In the genomic region with DNA sequence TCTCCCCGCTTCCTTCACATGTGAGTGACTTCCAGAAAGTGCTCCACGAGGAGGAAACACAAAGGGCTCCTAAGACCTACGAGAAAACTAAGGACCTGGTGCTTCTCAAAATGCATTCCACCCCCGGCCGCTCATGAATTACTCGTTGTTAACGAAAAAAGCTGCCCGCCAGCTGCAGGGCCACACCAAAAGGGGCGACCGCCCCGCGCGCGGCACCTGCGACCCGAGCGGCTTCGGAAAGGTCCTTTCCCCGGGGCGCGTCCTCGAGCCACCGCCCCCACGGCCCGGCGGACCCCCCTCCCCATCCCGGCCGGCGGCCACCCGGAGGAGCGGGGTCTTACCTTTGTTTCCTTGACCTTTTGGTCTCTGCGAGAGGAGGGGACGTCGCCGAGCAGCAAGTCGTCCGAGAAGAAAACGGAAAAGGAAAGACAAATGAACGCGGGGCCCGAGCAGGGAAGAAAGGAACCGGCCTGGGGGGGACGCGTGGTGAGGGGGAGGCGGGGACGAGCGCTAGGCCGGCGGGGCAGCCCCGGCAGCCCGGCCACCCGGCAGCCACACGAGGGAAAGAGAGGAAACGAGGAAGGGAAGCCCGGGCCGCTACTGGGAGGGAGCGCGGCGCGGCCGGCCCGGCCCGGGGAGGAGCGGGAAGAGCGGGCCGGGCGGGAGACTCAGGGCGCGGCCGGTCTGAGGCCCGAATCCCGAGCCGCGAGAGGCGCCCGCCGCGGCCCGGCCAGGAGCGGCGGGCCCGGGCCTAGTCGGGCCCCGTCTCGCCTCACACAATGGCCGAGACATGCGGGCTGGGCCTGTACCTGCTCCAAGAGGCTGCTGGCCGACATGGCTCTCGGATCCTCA, we compare ENCODE assay signal across 8 mouse cellular contexts. TPM values are rescaled to one million over a fixed set of nuclear protein-coding genes. Genes with fewer than 3 reads are reported as not detected.
DNase-seq lines count a peak whose midpoint lies in the region; ATAC-seq and TF ChIP-seq lines count a peak whose summit lies in the region.

No protein-coding gene starts in this region.

- H3ac ChIP-seq in C2C12 (ENCODE audit: control insufficient read depth, insufficient read length, low read depth) = peak overlapping the region; percentile 84

- H3K27me3 ChIP-seq in C2C12 (ENCODE audit: control insufficient read depth, insufficient read depth, insufficient read length) = no peaks in the 10 kb centered on the region
- H3K27me3 ChIP-seq in embryonic facial prominence, embryonic 11.5 days (ENCODE audit: control insufficient read depth, insufficient read depth, low read length) = no peaks in the 10 kb centered on the region
- no peaks in the 10 kb centered on the region for H3K27me3 ChIP-seq in heart, embryonic 12.5 days (replicated peaks)
- no peaks in the 10 kb centered on the region for H3K27me3 ChIP-seq in midbrain, embryonic 11.5 days (ENCODE audit: control insufficient read depth, insufficient read depth, low read length)

- peak; percentile 5 for DNase-seq in T-cell, adult 2 months (ENCODE audit: low spot score)
- peak; percentile 44 for DNase-seq in embryonic facial prominence, embryonic 11.5 days (ENCODE audit: low spot score)
- peak; percentile 53 for DNase-seq in kidney, postnatal 10 days
- peak; percentile 93 for DNase-seq in midbrain, embryonic 11.5 days (ENCODE audit: low spot score, missing footprints)
- DNase-seq in spleen, postnatal 4 days (ENCODE audit: low spot score in 2 of 2) = peak; percentile 49 to 79
- no peak for DNase-seq in layer of hippocampus, postnatal 14 days (ENCODE audit: low spot score in 2 of 2)

- H3K79me3 ChIP-seq in C2C12 (ENCODE audit: low read depth) = peaks cover 52% of the 10 kb centered on the region

- H3K9ac ChIP-seq in embryonic facial prominence, embryonic 11.5 days (replicated peaks; ENCODE audit: low read length) = peak overlapping the region; percentile 99
- peak overlapping the region; percentile 99 for H3K9ac ChIP-seq in heart, embryonic 12.5 days
- H3K9ac ChIP-seq in midbrain, embryonic 11.5 days (ENCODE audit: low read length) = peak overlapping the region; percentile 100

- peak; percentile 84 for ATAC-seq in embryonic facial prominence, embryonic 11.5 days (replicated peaks; ENCODE audit: insufficient number of reproducible peaks, low FRiP score, low TSS enrichment, low read depth)
- ATAC-seq in heart, embryonic 12.5 days (ENCODE audit: insufficient number of reproducible peaks, low FRiP score) = peak; percentile 77
- peak; percentile 89 for ATAC-seq in midbrain, embryonic 11.5 days (ENCODE audit: low FRiP score)

- H3K36me3 ChIP-seq in C2C12 (ENCODE audit: control insufficient read depth, insufficient read depth) = peaks cover 39% of the 10 kb centered on the region
- H3K36me3 ChIP-seq in embryonic facial prominence, embryonic 11.5 days (replicated peaks; ENCODE audit: control insufficient read depth, insufficient read depth, low read depth, low read length) = peaks cover 3% of the 10 kb centered on the region; the same call in 1 of the 2 replicates
- H3K36me3 ChIP-seq in heart, embryonic 12.5 days = peaks cover 31% of the 10 kb centered on the region
- peaks cover 9% of the 10 kb centered on the region; the same call in 1 of the 2 replicates for H3K36me3 ChIP-seq in midbrain, embryonic 11.5 days (ENCODE audit: control insufficient read depth, insufficient read depth, low read length)

- H3K4me2 ChIP-seq in embryonic facial prominence, embryonic 11.5 days (ENCODE audit: low read depth, low read length) = peak overlapping the region; percentile 78
- H3K4me2 ChIP-seq in heart, embryonic 12.5 days = peak overlapping the region; percentile 90
- H3K4me2 ChIP-seq in midbrain, embryonic 11.5 days = peak overlapping the region; percentile 89

- H3K27ac ChIP-seq in embryonic facial prominence, embryonic 11.5 days (replicated peaks; ENCODE audit: low read depth, low read length) = peak overlapping the region; percentile 89
- H3K27ac ChIP-seq in heart, embryonic 12.5 days (ENCODE audit: poor library complexity, severe bottlenecking) = peak overlapping the region; percentile 93
- H3K27ac ChIP-seq in midbrain, embryonic 11.5 days (ENCODE audit: low read depth, low read length) = peak overlapping the region; percentile 87

- H3K9me3 ChIP-seq in embryonic facial prominence, embryonic 11.5 days (replicated peaks; ENCODE audit: control insufficient read depth, low read length) = no peaks in the 10 kb centered on the region
- H3K9me3 ChIP-seq in heart, embryonic 12.5 days (replicated peaks) = no peaks in the 10 kb centered on the region
- no peaks in the 10 kb centered on the region for H3K9me3 ChIP-seq in midbrain, embryonic 11.5 days (ENCODE audit: control insufficient read depth, low read length)

- under 1% methylated on average over 57 of the region's 89 CpGs for WGBS in embryonic facial prominence, embryonic 11.5 days
- under 1% methylated on average over 88 of the region's 89 CpGs for WGBS in heart, embryonic 12.5 days
- WGBS in midbrain, embryonic 11.5 days = under 1% methylated on average over 77 of the region's 89 CpGs

- no peak for TF ChIP-seq CTCF in C2C12 (IDR thresholded peaks at IDR 0.05; ENCODE audit: control insufficient read depth, insufficient read depth, insufficient read length)

- no peaks in the 10 kb centered on the region for H3K4me1 ChIP-seq in embryonic facial prominence, embryonic 11.5 days (ENCODE audit: control insufficient read depth, insufficient read depth, low read length)
- peaks cover 18% of the 10 kb centered on the region for H3K4me1 ChIP-seq in heart, embryonic 12.5 days (replicated peaks)
- H3K4me1 ChIP-seq in midbrain, embryonic 11.5 days (ENCODE audit: control insufficient read depth, insufficient read depth, low read length) = peaks cover 13% of the 10 kb centered on the region

- H3K4me3 ChIP-seq in C2C12 (ENCODE audit: insufficient read depth, poor library complexity, severe bottlenecking) = peak overlapping the region; percentile 92
- H3K4me3 ChIP-seq in embryonic facial prominence, embryonic 11.5 days (ENCODE audit: low read depth, low read length) = peak overlapping the region; percentile 96
- H3K4me3 ChIP-seq in heart, embryonic 12.5 days = peak overlapping the region; percentile 96
- peak overlapping the region; percentile 100 for H3K4me3 ChIP-seq in midbrain, embryonic 11.5 days (ENCODE audit: low read depth, low read length)

- peaks cover 56% of the 10 kb centered on the region for H3K79me2 ChIP-seq in C2C12 (ENCODE audit: control insufficient read depth, insufficient read depth)

TF ChIP-seq in C2C12, 6 proteins besides CTCF, POLR2A, EP300 and RAD21:
- TF ChIP-seq USF1 (IDR thresholded peaks at IDR 0.05; ENCODE audit: low read depth) (no peak), MAX (IDR thresholded peaks at IDR 0.05) (no peak), MYOD1 (IDR thresholded peaks at IDR 0.05; ENCODE audit: control insufficient read depth, insufficient read length, low read depth) (no peak), MYOG (IDR thresholded peaks at IDR 0.05; ENCODE audit: control insufficient read depth, extremely low read depth, insufficient read length) (no peak), CEBPB (IDR thresholded peaks at IDR 0.05; ENCODE audit: low read depth) (no peak), FOSL1 (IDR thresholded peaks at IDR 0.05; ENCODE audit: insufficient read depth, low read length, poor library complexity, severe bottlenecking) (no peak)

RNA-seq across cellular contexts. Expression of a gene that starts 0.8 kb away (rescaled TPM):
- 24.5 TPM for polyA plus RNA-seq in C2C12 (2012; fragmentation: generic; extraction: Trizol)
- 159 and 173 TPM in 2 replicates for polyA plus RNA-seq in embryonic facial prominence, embryonic 11.5 days (2014; fragmentation: Nextera tagmentation; extraction: Ambion mirVana)
- polyA plus RNA-seq in heart, embryonic 12.5 days (2016; fragmentation: Nextera tagmentation; extraction: Ambion mirVana) = 77.1 and 80.1 TPM in 2 replicates
- polyA plus RNA-seq in midbrain, embryonic 11.5 days (2014; fragmentation: Nextera tagmentation; extraction: Ambion mirVana) = 164 and 170 TPM in 2 replicates
- 10 to 100 TPM; 46.4 to 49.5 TPM for total RNA-seq in layer of hippocampus, postnatal 14 days (2021)

RNA-seq across cellular contexts. Expression of a gene that starts 50.1 kb away (rescaled TPM):
- polyA plus RNA-seq in C2C12 (2012; fragmentation: generic; extraction: Trizol) = 13.0 TPM
- 34.9 and 35.4 TPM in 2 replicates for polyA plus RNA-seq in embryonic facial prominence, embryonic 11.5 days (2014; fragmentation: Nextera tagmentation; extraction: Ambion mirVana)
- polyA plus RNA-seq in heart, embryonic 12.5 days (2016; fragmentation: Nextera tagmentation; extraction: Ambion mirVana) = 26.3 and 27.3 TPM in 2 replicates
- 37.0 and 39.6 TPM in 2 replicates for polyA plus RNA-seq in midbrain, embryonic 11.5 days (2014; fragmentation: Nextera tagmentation; extraction: Ambion mirVana)
- 10 to 100 TPM; 24.2 to 26.7 TPM for total RNA-seq in layer of hippocampus, postnatal 14 days (2021)

Comparison
In these comparisons a context has a peak if more than half of its experiments do, and no peak if none do; other contexts are left out.
1. DNase-seq: peak in T-cell, adult 2 months (single experiment), embryonic facial prominence, embryonic 11.5 days (single experiment), kidney, postnatal 10 days (single experiment), midbrain, embryonic 11.5 days (single experiment) and spleen, postnatal 4 days (2 of 2); none in layer of hippocampus, postnatal 14 days (0 of 2).
2. Peak in every context shown above with its lines, with median percentiles within 50 percentile points of each other: H3K4me3 ChIP-seq, ATAC-seq, H3K27ac ChIP-seq, H3K4me2 ChIP-seq and H3K9ac ChIP-seq.